8 mouse cellular contexts compared by ENCODE assay signal in the genomic region with DNA sequence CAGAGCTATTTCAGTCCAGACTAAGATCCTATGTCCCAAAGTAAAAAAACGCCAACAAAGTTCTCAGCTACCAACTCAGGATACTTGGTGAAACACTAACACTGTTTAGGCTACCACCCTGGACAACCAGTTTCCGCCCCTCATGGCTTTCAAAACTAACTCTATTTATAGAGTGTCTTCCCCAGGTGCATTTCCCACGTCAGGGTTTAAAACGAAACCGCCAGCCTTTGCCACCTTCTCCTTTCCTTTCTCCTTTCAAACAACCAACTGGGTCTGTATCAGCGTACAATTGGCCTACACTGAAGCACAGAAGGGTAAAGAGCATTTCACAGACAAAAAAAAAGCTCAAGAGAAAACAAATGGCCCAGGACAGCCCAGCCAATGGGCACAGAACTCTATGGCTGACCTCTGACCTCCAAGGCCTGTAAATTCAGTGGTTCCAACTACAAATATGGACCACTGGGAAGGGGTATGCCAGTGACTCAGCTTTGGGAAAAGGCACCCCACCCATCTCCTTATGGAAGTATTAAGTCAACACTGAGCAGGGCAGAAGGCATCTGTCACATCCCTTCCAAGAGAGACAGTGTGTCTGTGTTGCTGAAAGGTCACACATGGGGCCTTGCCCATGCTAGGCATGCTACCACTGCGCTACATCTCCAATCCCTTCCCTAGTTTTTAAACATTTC. TPM values are rescaled to one million over a fixed set of nuclear protein-coding genes. Genes with fewer than 3 reads are reported as not detected.
DNase-seq lines count a peak whose midpoint lies in the region; ATAC-seq and TF ChIP-seq lines count a peak whose summit lies in the region.

No protein-coding gene starts in this region.

- DNase-seq in liver, adult 2 months (ENCODE audit: extremely low read depth, low read depth, low spot score), result peak; percentile 74
- no peak for DNase-seq in liver
- no peak for DNase-seq in forebrain, embryonic 11.5 days (ENCODE audit: low spot score)
- no peak for DNase-seq in limb, embryonic 14.5 days (ENCODE audit: low spot score)
- DNase-seq in right cerebral cortex, postnatal 25 days, result no peak
- DNase-seq in cerebellum, postnatal 4 days (ENCODE audit: low spot score in 2 of 2), result no peak
- no peak for DNase-seq in gastrocnemius, postnatal 4 days (ENCODE audit: low spot score in 2 of 2)

- no peaks in the 10 kb centered on the region for H3K36me3 ChIP-seq in liver, adult 2 months (ENCODE audit: control insufficient read depth, insufficient read depth, low read length)
- no peaks in the 10 kb centered on the region for H3K36me3 ChIP-seq in forebrain, embryonic 11.5 days (ENCODE audit: control insufficient read depth, insufficient read depth, low read length)
- H3K36me3 ChIP-seq in limb, embryonic 14.5 days (ENCODE audit: control insufficient read depth, insufficient read depth, low read length), result no peaks in the 10 kb centered on the region
- no peaks in the 10 kb centered on the region for H3K36me3 ChIP-seq in neural tube, embryonic 15.5 days

- no peaks in the 10 kb centered on the region for H3K27me3 ChIP-seq in liver, adult 2 months (ENCODE audit: control insufficient read depth, insufficient read depth, low read length)
- H3K27me3 ChIP-seq in forebrain, embryonic 11.5 days (ENCODE audit: control insufficient read depth, insufficient read depth, low read length), result peaks cover 3% of the 10 kb centered on the region; the same call in 1 of the 2 replicates
- no peaks in the 10 kb centered on the region for H3K27me3 ChIP-seq in limb, embryonic 14.5 days (ENCODE audit: control insufficient read depth, insufficient read depth, low read length)
- H3K27me3 ChIP-seq in neural tube, embryonic 15.5 days (replicated peaks), result 0 out of 2 replicates have a peak, but pooled peaks cover 2% of the 10 kb centered on the region

- peaks cover 48% of the 10 kb centered on the region for H3K4me1 ChIP-seq in liver, adult 2 months (ENCODE audit: control insufficient read depth, insufficient read depth, low read length)
- peaks cover 18% of the 10 kb centered on the region for H3K4me1 ChIP-seq in forebrain, embryonic 11.5 days (replicated peaks; ENCODE audit: control insufficient read depth, insufficient read depth, low read length)
- H3K4me1 ChIP-seq in limb, embryonic 14.5 days (ENCODE audit: control insufficient read depth, insufficient read depth, low read length), result peaks cover 53% of the 10 kb centered on the region
- peaks cover 58% of the 10 kb centered on the region for H3K4me1 ChIP-seq in neural tube, embryonic 15.5 days

- H3K9ac ChIP-seq in liver, adult 2 months (ENCODE audit: low read depth, low read length), result peak overlapping the region; percentile 19
- H3K9ac ChIP-seq in forebrain, embryonic 11.5 days (ENCODE audit: low read length), result peak overlapping the region; percentile 16
- no peak overlapping the region for H3K9ac ChIP-seq in limb, embryonic 14.5 days (ENCODE audit: low read depth, low read length, severe bottlenecking)
- H3K9ac ChIP-seq in neural tube, embryonic 15.5 days (replicated peaks), result no peak overlapping the region

- no peaks in the 10 kb centered on the region for H3K9me3 ChIP-seq in forebrain, embryonic 11.5 days (ENCODE audit: control insufficient read depth, low read length)
- no peaks in the 10 kb centered on the region for H3K9me3 ChIP-seq in limb, embryonic 14.5 days (ENCODE audit: control insufficient read depth, low read length)
- no peaks in the 10 kb centered on the region for H3K9me3 ChIP-seq in neural tube, embryonic 15.5 days (replicated peaks)

- 24% methylated on average over 7 of the region's 7 CpGs for WGBS in liver, adult 2 months
- WGBS in forebrain, embryonic 11.5 days, result 78% methylated on average over 7 of the region's 7 CpGs
- WGBS in limb, embryonic 14.5 days, result 73% methylated on average over 7 of the region's 7 CpGs
- 48% methylated on average over 7 of the region's 7 CpGs for WGBS in neural tube, embryonic 15.5 days

- TF ChIP-seq CTCF in liver, adult 2 months (IDR thresholded peaks at IDR 0.05; ENCODE audit: low read depth, low read length), result no peak

- no peak for ATAC-seq in forebrain, embryonic 11.5 days (replicated peaks; ENCODE audit: low FRiP score)
- ATAC-seq in limb, embryonic 14.5 days (ENCODE audit: low FRiP score, low read depth), result no peak
- no peak for ATAC-seq in neural tube, embryonic 15.5 days (ENCODE audit: low FRiP score)

- peaks cover 46% of the 10 kb centered on the region for H3K79me2 ChIP-seq in liver, adult 2 months (ENCODE audit: control insufficient read depth, insufficient read depth, low read length)

- H3K4me3 ChIP-seq in liver, adult 2 months (ENCODE audit: insufficient read depth, low read depth, low read length), result no peak overlapping the region
- peak overlapping the region; percentile 92; the same call in 1 of the 2 replicates for H3K4me3 ChIP-seq in forebrain, embryonic 11.5 days (ENCODE audit: low read depth, low read length)
- peak overlapping the region; percentile 77 for H3K4me3 ChIP-seq in limb, embryonic 14.5 days (replicated peaks; ENCODE audit: low read length)
- H3K4me3 ChIP-seq in neural tube, embryonic 15.5 days (replicated peaks), result no peak overlapping the region

- no peak for TF ChIP-seq POLR2A in liver, adult 2 months (IDR thresholded peaks at IDR 0.05; ENCODE audit: extremely low read depth, insufficient read depth, low read length)
- no peak for TF ChIP-seq POLR2A in limb, embryonic 14.5 days (IDR thresholded peaks at IDR 0.05; ENCODE audit: borderline replicate concordance, extremely low read depth, insufficient read depth, insufficient read length)

- peak overlapping the region; percentile 59 for H3K4me2 ChIP-seq in forebrain, embryonic 11.5 days (ENCODE audit: low read depth, low read length, severe bottlenecking)
- peak overlapping the region; percentile 78 for H3K4me2 ChIP-seq in limb, embryonic 14.5 days (replicated peaks; ENCODE audit: low read depth, low read length, severe bottlenecking)
- peak overlapping the region; percentile 79 for H3K4me2 ChIP-seq in neural tube, embryonic 15.5 days

- H3K27ac ChIP-seq in liver, adult 2 months (replicated peaks; ENCODE audit: insufficient read depth, low read depth, low read length), result peak overlapping the region; percentile 19
- no peak overlapping the region for H3K27ac ChIP-seq in forebrain, embryonic 11.5 days (ENCODE audit: low read depth, low read length)
- H3K27ac ChIP-seq in limb, embryonic 14.5 days (replicated peaks; ENCODE audit: low read depth, low read length), result no peak overlapping the region
- H3K27ac ChIP-seq in neural tube, embryonic 15.5 days (replicated peaks), result no peak overlapping the region

RNA-seq across cellular contexts. Expression of gene Clic4, which starts 2.8 kb away (rescaled TPM):
- total RNA-seq in liver, adult 2 months (2014; rRNA removed), result 23.0 and 27.7 TPM in 2 replicates
- 23.4 and 30.8 TPM in 2 replicates for polyA plus RNA-seq in liver, adult 2 months (2012; rRNA removed)
- 194 and 195 TPM in 2 replicates for polyA plus RNA-seq in forebrain, embryonic 11.5 days (2014; fragmentation: Nextera tagmentation; extraction: Ambion mirVana)
- 68.0 and 72.1 TPM in 2 replicates for polyA plus RNA-seq in limb, embryonic 14.5 days (2012; rRNA removed)
- polyA plus RNA-seq in limb, embryonic 14.5 days (2014; fragmentation: Nextera tagmentation; extraction: Ambion mirVana), result 88.2 and 98.9 TPM in 2 replicates
- polyA plus RNA-seq in neural tube, embryonic 15.5 days (2015; fragmentation: Nextera tagmentation; extraction: Ambion mirVana), result 45.3 and 62.7 TPM in 2 replicates
- 100 to 1,000 TPM; 109 to 115 TPM for total RNA-seq in gastrocnemius, postnatal 4 days (2021)

Comparison
In these comparisons a context has a peak if more than half of its experiments do, and no peak if none do; other contexts are left out.
1. H3K4me3 ChIP-seq: peak in forebrain, embryonic 11.5 days (single experiment) and limb, embryonic 14.5 days (single experiment); none in liver, adult 2 months (single experiment) and neural tube, embryonic 15.5 days (single experiment).
2. H3K9ac ChIP-seq: peak in liver, adult 2 months (single experiment) and forebrain, embryonic 11.5 days (single experiment); none in limb, embryonic 14.5 days (single experiment) and neural tube, embryonic 15.5 days (single experiment).
3. Peak in every context shown above with its lines, with median percentiles within 50 percentile points of each other: H3K4me2 ChIP-seq.